Mouse (Mus musculus) liver, postnatal 0 days (tissue): ENCODE data around the gene Aldh3b2. TPM values are rescaled to one million over a fixed set of nuclear protein-coding genes. Genes with fewer than 3 reads are reported as not detected.
A peak's percentile ranks its signal among the peaks of the same experiment; 100 is the strongest.

Experiments
- ATAC-seq: fragments of 200-750 bp; cut with Nextera tagmentation; 2 replicates; pipeline ENCODE4 v1.8.0; 2017; ENCODE audit warnings: mild to moderate bottlenecking, moderate library complexity
- DNase-seq: peaks from one replicate; pipeline ENCODE4 v3.0.0-alpha.2; 2016
- H3K27ac ChIP-seq: fragments of 300-500 bp; sonication (generic); 2 replicates; pipeline ENCODE4 v1.5.1; 2014; ENCODE audit warnings: antibody characterized with exemption, moderate library complexity, mild to moderate bottlenecking, low read depth
- H3K27me3 ChIP-seq: fragments of 300-500 bp; sonication (generic); 2 replicates; pipeline ENCODE4 v1.6.1; 2014; ENCODE audit warnings: low read length, control low read depth, mixed read lengths; ENCODE audit not compliant: insufficient read depth
- H3K36me3 ChIP-seq: fragments of 300-500 bp; sonication (generic); replicated peaks from 2 replicates; pipeline ENCODE4 v1.6.1; 2014; ENCODE audit warnings: mild to moderate bottlenecking, control low read depth, low read length, moderate library complexity, mixed read lengths; ENCODE audit not compliant: insufficient read depth
- H3K4me1 ChIP-seq: fragments of 300-500 bp; sonication (generic); 2 replicates; pipeline ENCODE4 v1.6.1; 2014; ENCODE audit warnings: antibody characterized with exemption, mild to moderate bottlenecking, control low read depth; ENCODE audit not compliant: insufficient read depth
- H3K4me2 ChIP-seq: fragments of 300-500 bp; sonication (generic); 2 replicates; pipeline ENCODE4 v1.6.1; 2014; ENCODE audit warnings: low read depth, mild to moderate bottlenecking, low read length, moderate library complexity, mixed read lengths
- H3K4me3 ChIP-seq: fragments of 300-500 bp; sonication (generic); 2 replicates; pipeline ENCODE4 v1.5.1; 2014; ENCODE audit warnings: low read depth, low read length
- H3K9ac ChIP-seq: fragments of 300-500 bp; sonication (generic); replicated peaks from 2 replicates; pipeline ENCODE4 v1.6.1; 2014; ENCODE audit warnings: mild to moderate bottlenecking, moderate library complexity
- H3K9me3 ChIP-seq: fragments of 300-500 bp; sonication (generic); 2 replicates; pipeline ENCODE4 v1.6.1; 2016; ENCODE audit warnings: mild to moderate bottlenecking, control low read depth, low read length, mixed read lengths
- CTCF ChIP-seq: sonication (generic); IDR thresholded peaks from 2 replicates; pipeline ENCODE4 v1.5.1; 2016; ENCODE audit warnings: antibody characterized with exemption, low read depth
- EP300 ChIP-seq: IDR thresholded peaks from 2 replicates; pipeline ENCODE4 v1.6.1; 2016; ENCODE audit warnings: antibody characterized with exemption, low read depth, mild to moderate bottlenecking
- WGBS: fragments of 180-500 bp; shearing (Covaris S2); extraction: QIAGEN DNeasy Blood & Tissue Kit; methylation state at CpG from one replicate; pipeline ENCODE4 v1.1.7; 2014; ENCODE audit not compliant: insufficient replicate concordance; 5-methylcytosine and 5-hydroxymethylcytosine counted together
- polyA plus RNA-seq: library from polyadenylated mRNA; unstranded; fragments of >200 nt; fragmentation: Nextera tagmentation; extraction: Ambion mirVana; gene quantifications from 2 replicates; pipeline ENCODE4 v1.2.1, GENCODE M21; 2015

The Aldh3b2 gene
- polyA plus RNA-seq, 1 experiment from 2014 or later = 0.09 TPM

- Histone ChIP-seq H3K4me1 (peaks cover 16% of the 10 kb centered on the region), H3K9me3 (no peaks in the 10 kb centered on the region), H3K4me2 (no peak overlapping the region), H3K27me3 (no peaks in the 10 kb centered on the region), H3K27ac (no peak overlapping the region), H3K4me3 (no peak overlapping the region), H3K9ac (no peak overlapping the region), H3K36me3 (peaks cover 39% of the 10 kb centered on the region)
- TF ChIP-seq CTCF = no peak
- TF ChIP-seq EP300 = no peak
- 26% methylated on average over 10 of the region's 10 CpGs for WGBS
- DNase-seq (peak; percentile 65), ATAC-seq (peak; percentile 27; the same call in 1 of the 2 replicates)
Observed at GRCm38 (mm10) chr19:3945872-3946564, 26.1 kb upstream of the Aldh3b2 start.

- WGBS = 21% methylated on average over 2 of the region's 2 CpGs
- H3K9me3 ChIP-seq = no peaks in the 10 kb centered on the region
- H3K27ac ChIP-seq = no peak overlapping the region
- TF ChIP-seq EP300 = no peak
- TF ChIP-seq CTCF = peak; percentile 93
- H3K4me3 ChIP-seq = no peak overlapping the region
- peak; percentile 74 for DNase-seq
- no peak overlapping the region for H3K9ac ChIP-seq
- ATAC-seq = peak; percentile 61
- H3K4me2 ChIP-seq = no peak overlapping the region
- peaks cover 16% of the 10 kb centered on the region for H3K4me1 ChIP-seq
- H3K27me3 ChIP-seq = no peaks in the 10 kb centered on the region
- peaks cover 37% of the 10 kb centered on the region for H3K36me3 ChIP-seq
Observed at GRCm38 (mm10) chr19:3946715-3947114, 25.4 kb upstream of the Aldh3b2 start.

GRCm38 (mm10) chr19:3947813-3948212 lies 24.3 kb upstream of the Aldh3b2 start:
- H3K4me2 ChIP-seq = no peak overlapping the region
- no peaks in the 10 kb centered on the region for H3K27me3 ChIP-seq
- no peak for DNase-seq
- no peak for ATAC-seq
- peaks cover 34% of the 10 kb centered on the region for H3K36me3 ChIP-seq
- no peaks in the 10 kb centered on the region for H3K9me3 ChIP-seq
- H3K27ac ChIP-seq = no peak overlapping the region
- no peak overlapping the region for H3K9ac ChIP-seq
- H3K4me3 ChIP-seq = no peak overlapping the region
- peaks cover 13% of the 10 kb centered on the region for H3K4me1 ChIP-seq
- 72% methylated on average over 3 of the region's 3 CpGs for WGBS
- TF ChIP-seq CTCF (no peak), EP300 (no peak)

GRCm38 (mm10) chr19:3948546-3948945 lies 23.6 kb upstream of the Aldh3b2 start:
- no peaks in the 10 kb centered on the region for H3K9me3 ChIP-seq
- peaks cover 6% of the 10 kb centered on the region; the same call in 1 of the 2 replicates for H3K4me1 ChIP-seq
- ATAC-seq (no peak), DNase-seq (no peak)
- H3K27me3 ChIP-seq = no peaks in the 10 kb centered on the region
- 78% methylated on average over 14 of the region's 14 CpGs for WGBS
- no peak overlapping the region for H3K4me3 ChIP-seq
- no peak overlapping the region for H3K9ac ChIP-seq
- no peak for TF ChIP-seq CTCF
- no peak overlapping the region for H3K4me2 ChIP-seq
- peaks cover 34% of the 10 kb centered on the region for H3K36me3 ChIP-seq
- no peak overlapping the region for H3K27ac ChIP-seq

GRCm38 (mm10) chr19:3950331-3950730 lies 21.8 kb upstream of the Aldh3b2 start:
- 73% methylated on average over 3 of the region's 3 CpGs for WGBS
- Histone ChIP-seq H3K4me2 (no peak overlapping the region), H3K9ac (no peak overlapping the region), H3K27me3 (no peaks in the 10 kb centered on the region), H3K4me1 (peaks cover 6% of the 10 kb centered on the region; the same call in 1 of the 2 replicates), H3K27ac (no peak overlapping the region), H3K4me3 (no peak overlapping the region), H3K9me3 (no peaks in the 10 kb centered on the region), H3K36me3 (peaks cover 27% of the 10 kb centered on the region)
- ATAC-seq (peak; percentile 47; the same call in 1 of the 2 replicates), DNase-seq (no peak)
- TF ChIP-seq EP300 (no peak), CTCF (no peak)

- DNase-seq (no peak), ATAC-seq (no peak)
- Histone ChIP-seq H3K4me3 (no peak overlapping the region), H3K4me1 (no peaks in the 10 kb centered on the region), H3K36me3 (peaks cover 24% of the 10 kb centered on the region), H3K27me3 (no peaks in the 10 kb centered on the region), H3K4me2 (no peak overlapping the region), H3K9ac (no peak overlapping the region), H3K9me3 (no peaks in the 10 kb centered on the region), H3K27ac (no peak overlapping the region; the same call in 1 of the 2 replicates)
- TF ChIP-seq EP300 (no peak), CTCF (no peak)
Observed at GRCm38 (mm10) chr19:3951461-3951860, 20.7 kb upstream of the Aldh3b2 start.

GRCm38 (mm10) chr19:3952099-3952498 lies 20.0 kb upstream of the Aldh3b2 start:
- Histone ChIP-seq H3K36me3 (peaks cover 21% of the 10 kb centered on the region), H3K4me3 (no peak overlapping the region), H3K27ac (no peak overlapping the region; the same call in 1 of the 2 replicates), H3K9me3 (no peaks in the 10 kb centered on the region), H3K4me2 (no peak overlapping the region), H3K27me3 (no peaks in the 10 kb centered on the region), H3K9ac (no peak overlapping the region), H3K4me1 (no peaks in the 10 kb centered on the region)
- TF ChIP-seq CTCF = no peak
- TF ChIP-seq EP300 = no peak
- whole genome bisulfite sequencing = 33% methylated on average over 1 of the region's 1 CpGs
- no peak for DNase-seq
- no peak for ATAC-seq
